In the genomic region with DNA sequence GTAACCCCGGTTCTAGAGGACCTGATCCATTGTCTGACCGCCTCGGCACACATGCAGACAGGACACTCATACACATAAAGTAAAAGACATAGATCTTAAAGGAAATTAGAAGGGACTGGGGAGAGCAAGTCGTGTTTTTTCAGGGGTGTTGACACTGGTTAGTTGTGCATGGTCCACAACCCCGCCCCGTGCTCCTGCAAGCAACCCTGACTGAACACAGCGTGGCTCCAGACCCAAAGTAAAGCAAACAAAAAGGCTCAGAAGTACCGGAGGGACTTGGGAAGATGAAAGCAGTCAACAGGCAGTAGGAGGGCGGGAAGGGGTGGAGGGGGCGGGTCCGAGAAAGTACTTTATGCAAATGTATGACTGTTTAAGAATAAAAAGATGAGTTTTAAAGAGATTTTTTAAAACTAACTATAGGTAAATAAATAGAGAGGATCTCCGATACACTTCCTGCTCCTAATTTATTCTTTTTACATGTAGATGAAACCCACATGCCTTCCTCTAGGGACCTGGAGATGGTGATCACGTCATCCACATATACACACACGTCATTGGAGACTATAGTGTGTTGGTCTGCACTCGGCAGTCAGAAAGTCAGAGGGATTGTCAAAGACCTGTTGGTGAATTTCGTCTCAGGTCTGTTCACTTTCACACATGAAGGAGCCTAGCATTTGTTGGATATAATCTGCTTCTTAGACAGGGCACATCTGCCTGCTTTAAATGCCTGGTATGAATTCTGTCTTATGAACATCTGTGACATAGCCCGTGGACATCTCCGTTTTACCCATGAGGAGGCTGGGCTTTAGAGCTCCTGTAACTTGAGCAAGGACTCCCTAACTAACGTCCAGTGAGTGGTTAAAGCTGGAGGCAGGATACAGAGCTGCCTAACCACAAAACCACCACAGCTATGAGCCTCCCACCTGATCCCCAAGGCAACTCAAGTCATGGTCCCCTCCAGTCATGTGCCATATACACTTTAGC, we compare ENCODE assay signal across 8 mouse cellular contexts. TPM values are rescaled to one million over a fixed set of nuclear protein-coding genes. Genes with fewer than 3 reads are reported as not detected.
DNase-seq lines count a peak whose midpoint lies in the region; ATAC-seq and TF ChIP-seq lines count a peak whose summit lies in the region.

No protein-coding gene starts in this region.

- no peaks in the 10 kb centered on the region for H3K27me3 ChIP-seq in forebrain, embryonic 16.5 days (replicated peaks; ENCODE audit: control insufficient read depth, insufficient read depth, low read length)
- no peaks in the 10 kb centered on the region for H3K27me3 ChIP-seq in thymus, adult 2 months (ENCODE audit: control insufficient read depth, insufficient read depth, low read length)

- H3K9me3 ChIP-seq in forebrain, embryonic 16.5 days (ENCODE audit: control insufficient read depth, low read length): no peaks in the 10 kb centered on the region

- H3K36me3 ChIP-seq in forebrain, embryonic 16.5 days (ENCODE audit: control insufficient read depth, insufficient read depth): no peaks in the 10 kb centered on the region
- no peaks in the 10 kb centered on the region for H3K36me3 ChIP-seq in thymus, adult 2 months (ENCODE audit: control insufficient read depth, insufficient read depth, low read length)

- DNase-seq in A20 (ENCODE audit: low read depth, low spot score): peak; percentile 84
- DNase-seq in ES-CJ7 (ENCODE audit: low read depth, low spot score): peak; percentile 84
- peak; percentile 23 to 38 for DNase-seq in kidney, postnatal 36 days
- peak; percentile 52 for DNase-seq in thymus, adult 2 months
- DNase-seq in layer of hippocampus, adult 9-10 months (ENCODE audit: low spot score): no peak
- no peak for DNase-seq in embryo, embryonic 10 days (ENCODE audit: low spot score)

- H3K9ac ChIP-seq in forebrain, embryonic 16.5 days (replicated peaks; ENCODE audit: low read depth, low read length): no peak overlapping the region

- peaks cover 3% of the 10 kb centered on the region for H3K4me1 ChIP-seq in forebrain, embryonic 16.5 days (replicated peaks; ENCODE audit: control insufficient read depth, insufficient read depth, low read length)
- peaks cover 14% of the 10 kb centered on the region for H3K4me1 ChIP-seq in thymus, adult 2 months (replicated peaks; ENCODE audit: control insufficient read depth, insufficient read depth, low read length)

- WGBS in forebrain, embryonic 16.5 days: 32% methylated on average over 19 of the region's 19 CpGs
- WGBS in thymus, adult 2 months: 4% methylated on average over 19 of the region's 19 CpGs

- no peak for TF ChIP-seq POLR2A in thymus, adult 2 months (IDR thresholded peaks at IDR 0.05; ENCODE audit: control insufficient read depth, extremely low read depth, insufficient read depth, low read length, poor library complexity)

- no peak overlapping the region for H3K4me3 ChIP-seq in forebrain, embryonic 16.5 days (replicated peaks; ENCODE audit: low read length)
- peak overlapping the region; percentile 69 for H3K4me3 ChIP-seq in thymus, adult 2 months (ENCODE audit: control insufficient read depth, insufficient read depth, low read length)

- TF ChIP-seq CTCF in thymus, adult 2 months (IDR thresholded peaks at IDR 0.05; ENCODE audit: borderline replicate concordance, control insufficient read depth, extremely low read depth, insufficient read depth, low read length, poor library complexity): no peak

- no peak overlapping the region for H3K27ac ChIP-seq in forebrain, embryonic 16.5 days (ENCODE audit: low read length)
- H3K27ac ChIP-seq in thymus, adult 2 months (ENCODE audit: control insufficient read depth, insufficient read depth, low read length): peak overlapping the region; percentile 95

- ATAC-seq in forebrain, embryonic 16.5 days: no peak
- ATAC-seq in megakaryocyte progenitor cell, adult 5-6 weeks (replicated peaks; ENCODE audit: poor library complexity): peak; percentile 22

- H3K4me2 ChIP-seq in forebrain, embryonic 16.5 days (ENCODE audit: low read length): peak overlapping the region; percentile 16; the same call in 1 of the 2 replicates

RNA-seq across cellular contexts. Expression of a gene that starts 11.4 kb away (rescaled TPM):
- polyA plus RNA-seq in forebrain, embryonic 16.5 days (2015; fragmentation: Nextera tagmentation; extraction: Ambion mirVana): 8.7 and 11.5 TPM in 2 replicates
- total RNA-seq in megakaryocyte progenitor cell, adult 5-6 weeks (2015): 4.1 and 4.3 TPM in 2 replicates
- total RNA-seq in megakaryocyte progenitor cell, adult 5-6 weeks (2017): 2.9 and 3.9 TPM in 2 replicates
- 277 and 395 TPM in 2 replicates for polyA plus RNA-seq in thymus, adult 2 months (2012; rRNA removed)

RNA-seq across cellular contexts. Expression of a gene that starts 38.8 kb away (rescaled TPM):
- polyA plus RNA-seq in forebrain, embryonic 16.5 days (2015; fragmentation: Nextera tagmentation; extraction: Ambion mirVana): 147 TPM in 2 replicates
- 41.0 and 51.5 TPM in 2 replicates for total RNA-seq in megakaryocyte progenitor cell, adult 5-6 weeks (2015)
- 48.3 and 51.7 TPM in 2 replicates for total RNA-seq in megakaryocyte progenitor cell, adult 5-6 weeks (2017)
- 11.4 and 11.8 TPM in 2 replicates for polyA plus RNA-seq in thymus, adult 2 months (2012; rRNA removed)

RNA-seq across cellular contexts. Expression of a gene that starts 53.1 kb away (rescaled TPM):
- polyA plus RNA-seq in forebrain, embryonic 16.5 days (2015; fragmentation: Nextera tagmentation; extraction: Ambion mirVana): 213 and 217 TPM in 2 replicates
- total RNA-seq in megakaryocyte progenitor cell, adult 5-6 weeks (2015): 165 and 166 TPM in 2 replicates
- 163 and 168 TPM in 2 replicates for total RNA-seq in megakaryocyte progenitor cell, adult 5-6 weeks (2017)
- polyA plus RNA-seq in thymus, adult 2 months (2012; rRNA removed): 60.8 and 63.3 TPM in 2 replicates

Comparison
In these comparisons a context has a peak if more than half of its experiments do, and no peak if none do; other contexts are left out.
1. DNase-seq: peak in A20 (single experiment), ES-CJ7 (single experiment), kidney, postnatal 36 days (2 of 2) and thymus, adult 2 months (single experiment); none in layer of hippocampus, adult 9-10 months (single experiment) and embryo, embryonic 10 days (single experiment).
2. RNA of a gene that starts 11.4 kb away (polyA plus RNA-seq): 277 to 395 TPM in thymus, adult 2 months; 8.7 to 11.5 TPM in forebrain, embryonic 16.5 days; every median in the first group is over 10 times any median in the second.
3. RNA of a gene that starts 38.8 kb away (polyA plus RNA-seq): 147 TPM in forebrain, embryonic 16.5 days; 11.4 to 11.8 TPM in thymus, adult 2 months; every median in the first group is over 10 times any median in the second.